Mouse (Mus musculus) lung, embryonic 14.5 days (tissue): ENCODE measurements at regions not wholly inside any gene's neighbourhood (a gene's known extent, or its start where the extent isn't known, plus 50 kb on each side); places are given as distances from the start of the nearest gene placed in this dataset.

ENCODE experiments used
- ATAC-seq: fragments of 200-750 bp; cut with Nextera tagmentation; 2 replicates; pipeline ENCODE4 v1.8.0; 2017; ENCODE audit warnings: mild to moderate bottlenecking, moderate TSS enrichment, moderate library complexity; ENCODE audit not compliant: insufficient read depth
- DNase-seq: peaks from one replicate; pipeline ENCODE4 v3.0.0-alpha.2; 2015
- H3K27ac ChIP-seq: fragments of 300-500 bp; sonication (generic); 2 replicates; pipeline ENCODE4 v1.5.1; 2014; ENCODE audit warnings: low read depth, mild to moderate bottlenecking, moderate library complexity
- H3K27me3 ChIP-seq: fragments of 300-500 bp; sonication (generic); 2 replicates; pipeline ENCODE4 v1.6.1; 2014; ENCODE audit warnings: low read length, control low read depth; ENCODE audit not compliant: insufficient read depth
- H3K36me3 ChIP-seq: fragments of 300-500 bp; sonication (generic); 2 replicates; pipeline ENCODE4 v1.6.1; 2014; ENCODE audit warnings: control low read depth; ENCODE audit not compliant: insufficient read depth
- H3K4me1 ChIP-seq: fragments of 300-500 bp; sonication (generic); 2 replicates; pipeline ENCODE4 v1.6.1; 2014; ENCODE audit warnings: antibody characterized with exemption, control low read depth; ENCODE audit not compliant: insufficient read depth
- H3K4me2 ChIP-seq: fragments of 300-500 bp; sonication (generic); 2 replicates; pipeline ENCODE4 v1.6.1; 2014; ENCODE audit warnings: mild to moderate bottlenecking
- H3K4me3 ChIP-seq: fragments of 300-500 bp; sonication (generic); 2 replicates; pipeline ENCODE4 v1.5.1; 2014; ENCODE audit warnings: low read depth, low read length
- H3K9ac ChIP-seq: fragments of 300-500 bp; sonication (generic); 2 replicates; pipeline ENCODE4 v1.6.1; 2014
- H3K9me3 ChIP-seq: fragments of 300-500 bp; sonication (generic); 2 replicates; pipeline ENCODE4 v1.6.1; 2016; ENCODE audit warnings: low read depth, low read length, control low read depth
- CTCF ChIP-seq: IDR thresholded peaks from 2 replicates; pipeline ENCODE4 v1.5.1; 2016; ENCODE audit warnings: antibody characterized with exemption, low read depth
- WGBS: fragments of 180-500 bp; shearing (Covaris S2); extraction: QIAGEN DNeasy Blood & Tissue Kit; methylation state at CpG from one replicate; pipeline ENCODE4 v1.1.7; 2014; 5-methylcytosine and 5-hydroxymethylcytosine counted together

DNA sequence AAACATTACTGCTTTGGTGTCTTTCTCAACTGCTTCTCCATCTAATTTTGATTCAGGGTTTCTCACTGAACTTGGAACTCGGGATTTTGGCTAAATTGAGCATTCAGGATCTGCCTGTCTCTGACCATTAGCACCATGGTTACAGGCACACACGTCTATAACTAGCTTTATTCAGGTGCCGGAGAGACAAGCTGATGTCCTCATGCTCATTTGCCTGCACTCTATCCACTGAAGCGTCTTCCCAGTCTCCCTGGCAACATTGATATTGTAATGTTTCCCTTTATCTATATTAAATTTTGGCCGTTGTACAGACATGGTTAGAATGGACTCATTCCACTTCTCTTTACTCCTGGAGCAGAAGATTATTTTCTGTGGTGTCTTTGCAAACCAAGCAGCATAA lies 520.3 kb downstream of the Lmo7 start:
- no peak overlapping the region for H3K4me2 ChIP-seq
- DNase-seq = no peak
- no peak for ATAC-seq
- H3K9me3 ChIP-seq = no peaks in the 10 kb centered on the region
- TF ChIP-seq CTCF = no peak
- 71% methylated on average over 5 of the region's 5 CpGs for WGBS
- no peak overlapping the region for H3K9ac ChIP-seq
- no peak overlapping the region for H3K27ac ChIP-seq
- no peaks in the 10 kb centered on the region for H3K4me1 ChIP-seq
- H3K27me3 ChIP-seq = no peaks in the 10 kb centered on the region
- no peaks in the 10 kb centered on the region for H3K36me3 ChIP-seq
- no peak overlapping the region for H3K4me3 ChIP-seq

DNA sequence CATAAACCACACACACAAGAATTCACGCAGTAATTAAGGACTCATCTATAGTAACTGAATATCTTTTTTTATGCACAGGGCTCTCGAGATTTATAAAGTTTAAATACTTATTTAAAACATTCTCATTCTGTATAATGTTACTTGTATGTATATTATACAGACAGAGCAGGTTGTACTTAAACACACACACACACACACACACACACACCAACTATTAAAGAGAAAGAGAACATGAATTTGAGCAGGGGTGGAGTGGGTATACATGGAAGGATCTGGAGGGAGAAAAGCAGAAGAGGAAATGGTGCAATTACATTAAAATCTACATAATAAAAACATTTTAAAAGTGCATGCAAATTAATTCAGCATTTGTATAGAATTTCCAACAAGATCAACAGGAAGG lies 518.8 kb downstream of the Lmo7 start:
- no peaks in the 10 kb centered on the region for H3K4me1 ChIP-seq
- no peak for TF ChIP-seq CTCF
- no peaks in the 10 kb centered on the region for H3K27me3 ChIP-seq
- 84% methylated on average over 2 of the region's 2 CpGs for WGBS
- H3K4me3 ChIP-seq = no peak overlapping the region
- H3K36me3 ChIP-seq = no peaks in the 10 kb centered on the region
- no peaks in the 10 kb centered on the region for H3K9me3 ChIP-seq
- ATAC-seq (no peak), DNase-seq (no peak)
- no peak overlapping the region for H3K4me2 ChIP-seq
- no peak overlapping the region for H3K9ac ChIP-seq
- no peak overlapping the region for H3K27ac ChIP-seq

DNA sequence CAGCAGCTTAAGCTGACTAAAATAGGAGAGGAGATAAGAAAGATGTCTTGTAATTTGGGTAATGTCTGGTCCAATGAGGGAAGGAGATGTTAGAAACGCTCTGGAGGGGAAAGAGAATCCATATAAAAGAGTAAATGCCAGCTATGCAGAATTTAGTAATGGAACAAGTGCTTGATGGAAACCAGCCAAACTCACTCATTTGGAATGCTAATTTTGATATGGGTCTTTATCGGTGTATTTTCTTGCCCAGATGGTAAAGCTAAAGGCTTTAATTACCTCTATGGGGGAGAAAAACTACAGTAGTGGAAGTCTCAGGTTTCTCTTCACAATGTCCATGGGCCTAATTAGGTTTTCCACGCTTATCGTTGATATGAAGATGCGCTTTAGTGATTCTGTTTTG lies 518.3 kb downstream of the Lmo7 start:
- Histone ChIP-seq H3K4me1 (no peaks in the 10 kb centered on the region), H3K4me3 (no peak overlapping the region), H3K27me3 (no peaks in the 10 kb centered on the region), H3K9ac (no peak overlapping the region), H3K36me3 (no peaks in the 10 kb centered on the region), H3K4me2 (no peak overlapping the region), H3K27ac (no peak overlapping the region), H3K9me3 (no peaks in the 10 kb centered on the region)
- 74% methylated on average over 5 of the region's 5 CpGs for WGBS
- ATAC-seq (no peak), DNase-seq (peak; percentile 11)
- no peak for TF ChIP-seq CTCF

DNA sequence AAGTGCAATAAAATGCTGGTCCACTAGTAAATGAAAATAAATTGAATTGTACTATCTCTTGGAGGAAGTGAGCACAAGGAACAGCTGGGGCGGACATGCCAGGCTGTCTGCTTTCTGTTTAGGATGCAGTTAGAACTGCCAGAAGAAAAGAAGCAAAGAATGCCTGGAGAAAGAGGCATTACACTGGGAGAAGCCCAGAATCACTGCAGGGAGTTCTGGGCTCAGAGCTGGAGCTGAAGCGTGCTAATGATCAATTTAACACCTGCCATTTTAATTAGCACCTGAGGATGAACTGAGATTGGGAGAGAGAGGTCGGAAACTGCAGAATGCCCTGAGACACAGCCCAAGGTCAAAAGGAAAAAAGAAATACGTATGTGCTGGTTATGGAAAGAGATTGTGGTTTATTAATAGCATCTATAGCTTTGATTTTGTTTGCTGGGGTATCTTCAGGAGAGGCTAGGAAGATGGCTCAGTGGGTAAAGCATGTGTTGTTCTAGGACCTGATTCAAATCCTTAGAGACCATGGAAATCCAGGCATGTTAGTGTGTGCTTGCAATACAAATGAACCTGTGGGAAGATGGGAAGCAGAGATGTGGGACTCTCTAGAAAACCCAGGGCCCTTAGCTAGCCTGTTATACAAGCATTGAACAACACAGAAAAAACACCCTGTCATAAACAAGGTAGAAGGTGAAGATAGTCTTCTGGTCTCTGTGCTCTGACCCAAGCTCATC lies 514.2 kb downstream of the Lmo7 start:
- Histone ChIP-seq H3K4me2 (no peak overlapping the region), H3K27ac (no peak overlapping the region), H3K9me3 (no peaks in the 10 kb centered on the region), H3K4me3 (no peak overlapping the region), H3K36me3 (no peaks in the 10 kb centered on the region), H3K9ac (no peak overlapping the region), H3K27me3 (no peaks in the 10 kb centered on the region), H3K4me1 (no peaks in the 10 kb centered on the region)
- 58% methylated on average over 4 of the region's 4 CpGs for WGBS
- ATAC-seq = no peak
- no peak for TF ChIP-seq CTCF
- no peak for DNase-seq

DNA sequence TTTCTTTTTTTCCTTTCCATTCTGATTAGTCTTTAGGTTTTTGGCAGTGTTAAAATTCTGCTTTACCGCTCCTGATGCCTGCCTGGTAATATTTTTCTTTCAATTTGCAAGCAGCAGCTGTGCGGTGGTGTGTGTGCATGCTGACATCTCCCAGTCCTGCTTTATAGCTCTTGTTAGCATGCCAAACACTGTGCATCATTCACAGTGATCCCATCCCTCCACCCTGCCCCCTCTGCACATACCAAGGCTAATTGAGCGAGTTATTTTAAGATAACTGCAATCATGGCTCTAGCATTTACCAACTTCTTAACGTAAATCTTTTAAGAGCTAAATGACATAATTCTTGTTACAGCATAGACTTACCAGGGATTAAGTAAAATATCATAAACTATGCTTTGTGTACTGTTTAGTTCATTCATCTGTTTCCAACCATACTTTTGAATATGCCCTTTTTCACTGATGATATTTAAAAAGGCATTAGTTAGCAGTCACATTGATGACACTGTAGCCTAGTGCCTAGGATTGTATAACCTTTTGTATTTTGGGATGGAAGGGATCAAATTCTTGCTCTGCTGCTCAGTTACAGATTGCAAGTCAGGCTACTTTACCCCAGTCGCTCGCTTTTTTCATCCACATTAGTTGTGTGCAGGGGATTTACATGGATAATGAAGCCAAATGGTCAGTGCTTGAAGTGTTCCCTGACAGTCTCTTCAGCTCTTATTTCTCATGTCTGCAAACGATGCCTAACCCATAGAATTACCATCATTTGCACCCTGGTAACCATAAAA lies 487.0 kb downstream of the Lmo7 start:
- Histone ChIP-seq H3K4me1 (no peaks in the 10 kb centered on the region), H3K9ac (no peak overlapping the region), H3K4me3 (no peak overlapping the region), H3K36me3 (no peaks in the 10 kb centered on the region), H3K4me2 (no peak overlapping the region), H3K9me3 (no peaks in the 10 kb centered on the region), H3K27me3 (no peaks in the 10 kb centered on the region), H3K27ac (no peak overlapping the region)
- 46% methylated on average over 7 of the region's 7 CpGs for WGBS
- no peak for TF ChIP-seq CTCF
- peak; percentile 61 for DNase-seq
- ATAC-seq = peak; percentile 93

DNA sequence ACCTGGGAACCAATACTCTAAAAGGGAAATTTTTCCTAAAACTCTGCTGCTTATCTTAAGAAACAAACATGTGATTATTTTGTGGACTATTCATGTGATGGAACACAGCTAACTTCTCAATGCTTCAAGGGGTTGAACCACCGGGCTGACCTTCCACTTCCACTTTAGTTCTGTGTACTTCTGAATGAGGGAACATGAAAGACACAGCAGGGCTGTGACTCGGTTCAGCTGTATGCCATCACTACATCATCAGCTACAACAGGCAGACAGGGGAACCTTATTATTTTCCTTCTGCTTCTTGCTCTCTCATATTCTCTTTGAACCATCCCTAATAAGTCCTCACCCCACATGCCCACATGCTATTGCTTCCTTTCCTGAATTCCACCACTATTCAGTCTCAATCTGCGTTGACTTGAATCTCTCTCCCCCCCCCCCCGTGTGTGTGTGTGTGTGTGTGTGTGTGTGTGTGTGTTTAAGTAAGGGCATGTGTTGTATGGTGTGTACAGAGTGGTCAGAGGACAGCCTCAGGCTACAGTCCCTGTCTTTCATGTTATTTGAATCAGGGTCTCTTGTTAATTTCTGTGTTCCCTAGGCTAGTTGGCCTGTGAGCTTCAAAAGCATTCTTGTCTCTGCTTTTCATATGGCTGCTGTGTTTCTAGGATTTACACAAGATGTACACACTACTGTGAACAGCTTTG lies 485.7 kb downstream of the Lmo7 start:
- no peak overlapping the region for H3K27ac ChIP-seq
- no peak for ATAC-seq
- WGBS = 79% methylated on average over 3 of the region's 4 CpGs
- H3K4me1 ChIP-seq = no peaks in the 10 kb centered on the region
- H3K4me2 ChIP-seq = no peak overlapping the region
- DNase-seq = no peak
- H3K4me3 ChIP-seq = no peak overlapping the region
- TF ChIP-seq CTCF = no peak
- H3K9me3 ChIP-seq = no peaks in the 10 kb centered on the region
- H3K27me3 ChIP-seq = no peaks in the 10 kb centered on the region
- H3K9ac ChIP-seq = no peak overlapping the region
- H3K36me3 ChIP-seq = no peaks in the 10 kb centered on the region

DNA sequence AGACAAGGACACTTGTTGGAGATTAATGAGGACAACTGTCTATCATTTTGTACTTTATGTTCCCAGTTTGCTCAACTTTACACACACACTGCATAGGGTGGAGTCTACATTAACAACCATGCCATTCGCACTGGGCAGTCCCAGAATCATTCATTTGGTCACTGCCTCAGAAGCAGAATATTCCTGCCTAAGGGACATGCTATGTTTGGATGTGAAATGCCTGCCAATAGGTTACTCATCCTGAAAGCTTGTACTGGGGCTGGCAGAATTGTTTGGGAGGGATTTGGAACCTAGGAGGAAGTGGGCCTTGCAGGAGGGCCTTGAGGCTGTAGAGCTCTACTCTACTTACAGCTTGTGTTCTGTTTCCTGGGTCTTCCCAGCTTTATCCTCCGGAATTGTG lies 482.3 kb downstream of the Lmo7 start:
- Histone ChIP-seq H3K4me3 (no peak overlapping the region), H3K9me3 (no peaks in the 10 kb centered on the region), H3K4me1 (no peaks in the 10 kb centered on the region), H3K36me3 (no peaks in the 10 kb centered on the region), H3K9ac (no peak overlapping the region), H3K27ac (no peak overlapping the region), H3K27me3 (no peaks in the 10 kb centered on the region), H3K4me2 (no peak overlapping the region)
- TF ChIP-seq CTCF = no peak
- ATAC-seq = no peak
- WGBS = 93% methylated on average over 2 of the region's 2 CpGs
- DNase-seq = no peak
